Mouse (Mus musculus) stomach, embryonic 14.5 days (tissue): Measurements from ENCODE around the gene Pear1. TPM values are rescaled to one million over a fixed set of nuclear protein-coding genes. Genes with fewer than 3 reads are reported as not detected.

ENCODE experiments used
- ATAC-seq: fragments of 200-750 bp; cut with Nextera tagmentation; 2 replicates; pipeline ENCODE4 v1.8.0; 2017; ENCODE audit warnings: low read depth, moderate TSS enrichment; ENCODE audit not compliant: insufficient number of reproducible peaks, insufficient read depth, low FRiP score
- H3K27ac ChIP-seq: fragments of 300-500 bp; sonication (generic); 2 replicates; pipeline ENCODE4 v1.5.1; 2014; ENCODE audit warnings: mild to moderate bottlenecking, low read length, moderate library complexity, mixed read lengths
- H3K27me3 ChIP-seq: fragments of 300-500 bp; sonication (generic); 2 replicates; pipeline ENCODE4 v1.6.1; 2014; ENCODE audit warnings: low read length, control low read depth, mixed read lengths; ENCODE audit not compliant: control insufficient read depth, insufficient read depth
- H3K36me3 ChIP-seq: fragments of 300-500 bp; sonication (generic); 2 replicates; pipeline ENCODE4 v1.6.1; 2014; ENCODE audit warnings: mild to moderate bottlenecking, control low read depth, low read length, moderate library complexity, mixed read lengths; ENCODE audit not compliant: control insufficient read depth, insufficient read depth
- H3K4me1 ChIP-seq: fragments of 300-500 bp; sonication (generic); 2 replicates; pipeline ENCODE4 v1.6.1; 2014; ENCODE audit warnings: low read length, control low read depth, mixed read lengths; ENCODE audit not compliant: control insufficient read depth, insufficient read depth
- H3K4me2 ChIP-seq: fragments of 300-500 bp; sonication (generic); replicated peaks from 2 replicates; pipeline ENCODE4 v1.6.1; 2014; ENCODE audit warnings: low read depth, low read length, control low read depth
- H3K4me3 ChIP-seq: fragments of 300-500 bp; sonication (generic); 2 replicates; pipeline ENCODE4 v1.5.1; 2014; ENCODE audit warnings: low read depth, low read length, control low read depth
- H3K9ac ChIP-seq: fragments of 300-500 bp; sonication (generic); replicated peaks from 2 replicates; pipeline ENCODE4 v1.6.1; 2014; ENCODE audit warnings: low read depth, mild to moderate bottlenecking, control low read depth, low read length, moderate library complexity, mixed read lengths
- H3K9me3 ChIP-seq: fragments of 300-500 bp; sonication (generic); 2 replicates; pipeline ENCODE4 v1.6.1; 2016; ENCODE audit warnings: low read depth, low read length, control low read depth; ENCODE audit not compliant: control insufficient read depth
- WGBS: fragments of 180-500 bp; shearing (Covaris S2); extraction: QIAGEN DNeasy Blood & Tissue Kit; methylation state at CpG from one replicate; pipeline ENCODE4 v1.1.7; 2014; 5-methylcytosine and 5-hydroxymethylcytosine counted together
- polyA plus RNA-seq: library from polyadenylated mRNA; unstranded; fragments of >200 nt; fragmentation: Nextera tagmentation; extraction: Ambion mirVana; gene quantifications from 2 replicates; pipeline ENCODE4 v1.2.1, GENCODE M21; 2014

Gene Pear1
- polyA plus RNA-seq, 1 experiment from 2014 or later: 25.4 TPM

GRCm38 (mm10) chr3:87818226-87818625 lies 5.9 kb downstream of the Pear1 start:
- Histone ChIP-seq H3K9me3 (no peaks in the 10 kb centered on the region), H3K36me3 (no peaks in the 10 kb centered on the region), H3K4me3 (no peak overlapping the region), H3K27me3 (no peaks in the 10 kb centered on the region), H3K27ac (no peak overlapping the region), H3K9ac (no peak overlapping the region), H3K4me1 (0 out of 2 replicates have a peak, but pooled peaks cover 6% of the 10 kb centered on the region), H3K4me2 (no peak overlapping the region)
- no peak for ATAC-seq
- 67% methylated on average over 12 of the region's 12 CpGs for WGBS

GRCm38 (mm10) chr3:87816646-87817093 lies 7.4 kb downstream of the Pear1 start:
- no peaks in the 10 kb centered on the region for H3K36me3 ChIP-seq
- H3K9me3 ChIP-seq: no peaks in the 10 kb centered on the region
- WGBS: 3% methylated on average over 12 of the region's 12 CpGs
- no peak overlapping the region for H3K9ac ChIP-seq
- 0 out of 2 replicates have a peak, but pooled peaks cover 6% of the 10 kb centered on the region for H3K4me1 ChIP-seq
- H3K27ac ChIP-seq: no peak overlapping the region
- ATAC-seq: 0 out of 2 replicates have a peak, but pooled peaks have one; percentile 11
- H3K4me2 ChIP-seq: no peak overlapping the region
- H3K27me3 ChIP-seq: no peaks in the 10 kb centered on the region
- no peak overlapping the region for H3K4me3 ChIP-seq

- no peak overlapping the region for H3K9ac ChIP-seq
- H3K9me3 ChIP-seq: no peaks in the 10 kb centered on the region
- ATAC-seq: no peak
- 0 out of 2 replicates have a peak, but pooled peaks cover 3% of the 10 kb centered on the region for H3K27me3 ChIP-seq
- H3K36me3 ChIP-seq: no peaks in the 10 kb centered on the region
- no peak overlapping the region for H3K4me3 ChIP-seq
- H3K4me2 ChIP-seq: no peak overlapping the region
- 0 out of 2 replicates have a peak, but pooled peaks cover 6% of the 10 kb centered on the region for H3K4me1 ChIP-seq
- WGBS: 56% methylated on average over 6 of the region's 6 CpGs
- no peak overlapping the region for H3K27ac ChIP-seq
These were observed 7.9 kb downstream of the Pear1 start for GRCm38 (mm10) chr3:87816166-87816565.

- WGBS: 45% methylated on average over 10 of the region's 10 CpGs
- peaks cover 26% of the 10 kb centered on the region for H3K27me3 ChIP-seq
These were observed 11.2 kb downstream of the Pear1 start for GRCm38 (mm10) chr3:87812873-87813272.

GRCm38 (mm10) chr3:87812413-87812812 lies 11.7 kb downstream of the Pear1 start:
- no peak for ATAC-seq
- no peak overlapping the region for H3K4me3 ChIP-seq
- H3K27me3 ChIP-seq: peaks cover 26% of the 10 kb centered on the region
- no peak overlapping the region for H3K4me2 ChIP-seq
- H3K4me1 ChIP-seq: 0 out of 2 replicates have a peak, but pooled peaks cover 8% of the 10 kb centered on the region
- no peaks in the 10 kb centered on the region for H3K9me3 ChIP-seq
- no peak overlapping the region for H3K9ac ChIP-seq
- WGBS: 83% methylated on average over 4 of the region's 4 CpGs
- H3K36me3 ChIP-seq: no peaks in the 10 kb centered on the region
- no peak overlapping the region for H3K27ac ChIP-seq

More at GRCm38 (mm10) chr3:87812873-87813272, 11.2 kb downstream of the Pear1 start:
- Histone ChIP-seq H3K4me1 (0 out of 2 replicates have a peak, but pooled peaks cover 8% of the 10 kb centered on the region), H3K9ac (no peak overlapping the region), H3K36me3 (no peaks in the 10 kb centered on the region), H3K27ac (no peak overlapping the region), H3K4me3 (no peak overlapping the region), H3K9me3 (no peaks in the 10 kb centered on the region), H3K4me2 (no peak overlapping the region)
- no peak for ATAC-seq

GRCm38 (mm10) chr3:87811297-87811696 lies 12.8 kb downstream of the Pear1 start:
- Histone ChIP-seq H3K36me3 (no peaks in the 10 kb centered on the region), H3K9me3 (no peaks in the 10 kb centered on the region), H3K27ac (no peak overlapping the region), H3K4me2 (no peak overlapping the region), H3K27me3 (peaks cover 31% of the 10 kb centered on the region), H3K4me3 (no peak overlapping the region), H3K9ac (no peak overlapping the region), H3K4me1 (0 out of 2 replicates have a peak, but pooled peaks cover 4% of the 10 kb centered on the region)
- ATAC-seq: no peak
- WGBS: 85% methylated on average over 8 of the region's 8 CpGs

GRCm38 (mm10) chr3:87809322-87809962 lies 14.7 kb downstream of the Pear1 start:
- peak overlapping the region; percentile 12; the same call in 1 of the 2 replicates for H3K4me3 ChIP-seq
- no peaks in the 10 kb centered on the region for H3K9me3 ChIP-seq
- ATAC-seq: peak; percentile 77
- 0 out of 2 replicates have a peak, but pooled peaks cover 3% of the 10 kb centered on the region for H3K4me1 ChIP-seq
- WGBS: 7% methylated on average over 28 of the region's 28 CpGs
- no peaks in the 10 kb centered on the region for H3K36me3 ChIP-seq
- no peak overlapping the region for H3K27ac ChIP-seq
- no peak overlapping the region for H3K9ac ChIP-seq
- peaks cover 37% of the 10 kb centered on the region for H3K27me3 ChIP-seq
- H3K4me2 ChIP-seq: peak overlapping the region; percentile 28; the same call in 1 of the 2 replicates

GRCm38 (mm10) chr3:87804038-87804677 lies 19.9 kb downstream of the Pear1 start:
- Histone ChIP-seq H3K4me3 (0 out of 2 replicates have a peak overlapping the region, but pooled peaks have one; percentile 7), H3K4me1 (no peaks in the 10 kb centered on the region), H3K4me2 (peak overlapping the region; percentile 28), H3K27me3 (peaks cover 38% of the 10 kb centered on the region), H3K9ac (no peak overlapping the region), H3K9me3 (no peaks in the 10 kb centered on the region), H3K36me3 (no peaks in the 10 kb centered on the region), H3K27ac (no peak overlapping the region)
- 5% methylated on average over 26 of the region's 26 CpGs for whole genome bisulfite sequencing
- no peak for ATAC-seq
